Mouse (Mus musculus) liver, embryonic 16.5 days (tissue): ENCODE measurements at regions not wholly inside any gene's neighbourhood (a gene's known extent, or its start where the extent isn't known, plus 50 kb on each side); places are given as distances from the start of the nearest gene placed in this dataset.

Experiments used
- ATAC-seq: fragments of 200-750 bp; cut with Nextera tagmentation; 2 replicates; pipeline ENCODE4 v1.8.0; 2017; ENCODE audit warnings: low read depth, mild to moderate bottlenecking, moderate number of reproducible peaks, moderate library complexity
- H3K27ac ChIP-seq: fragments of 300-500 bp; sonication (generic); 2 replicates; pipeline ENCODE4 v1.5.1; 2014; ENCODE audit warnings: mild to moderate bottlenecking, low read length
- H3K27me3 ChIP-seq: fragments of 300-500 bp; sonication (generic); 2 replicates; pipeline ENCODE4 v1.6.1; 2014; ENCODE audit warnings: low read depth, low read length, mixed read lengths; ENCODE audit not compliant: control insufficient read depth, insufficient read depth
- H3K36me3 ChIP-seq: fragments of 300-500 bp; sonication (generic); 2 replicates; pipeline ENCODE4 v1.6.1; 2014; ENCODE audit warnings: mild to moderate bottlenecking; ENCODE audit not compliant: control insufficient read depth, insufficient read depth
- H3K4me1 ChIP-seq: fragments of 300-500 bp; sonication (generic); 2 replicates; pipeline ENCODE4 v1.6.1; 2014; ENCODE audit warnings: low read depth, low read length, mixed read lengths; ENCODE audit not compliant: control insufficient read depth
- H3K4me2 ChIP-seq: fragments of 300-500 bp; sonication (generic); 2 replicates; pipeline ENCODE4 v1.6.1; 2014; ENCODE audit warnings: low read depth, low read length, mixed read lengths
- H3K4me3 ChIP-seq: fragments of 300-500 bp; sonication (generic); 2 replicates; pipeline ENCODE4 v1.5.1; 2014; ENCODE audit warnings: low read depth, mild to moderate bottlenecking, low read length
- H3K9ac ChIP-seq: fragments of 300-500 bp; sonication (generic); 2 replicates; pipeline ENCODE4 v1.6.1; 2014; ENCODE audit warnings: low read depth, low read length
- H3K9me3 ChIP-seq: fragments of 300-500 bp; sonication (generic); replicated peaks from 2 replicates; pipeline ENCODE4 v1.6.1; 2016; ENCODE audit warnings: low read length; ENCODE audit not compliant: control insufficient read depth
- WGBS: fragments of 180-500 bp; shearing (Covaris S2); extraction: QIAGEN DNeasy Blood & Tissue Kit; methylation state at CpG from one replicate; pipeline ENCODE4 v1.1.7; 2014; ENCODE audit not compliant: insufficient replicate concordance; 5-methylcytosine and 5-hydroxymethylcytosine counted together

DNA sequence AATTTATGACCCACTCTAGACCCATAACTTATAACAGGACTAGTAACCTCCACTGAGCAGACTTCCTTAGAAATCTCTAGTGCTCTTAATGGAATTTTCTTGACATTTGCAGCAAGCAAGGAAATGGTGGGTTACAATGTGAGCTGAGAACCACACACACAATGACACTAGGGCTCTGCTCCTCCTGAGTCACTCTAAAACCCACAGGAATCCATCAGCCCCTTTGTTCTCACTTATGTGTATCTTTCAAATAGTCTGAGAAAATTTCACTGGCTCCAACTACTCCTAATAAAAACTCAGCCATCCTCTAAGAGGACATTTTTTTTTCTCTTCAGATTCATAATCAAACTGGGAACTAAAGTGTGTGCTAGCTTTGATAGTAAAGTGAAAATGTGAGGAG, 101.0 kb upstream of the Pitrm1 start:
- Histone ChIP-seq H3K9ac (no peak overlapping the region), H3K27ac (no peak overlapping the region), H3K9me3 (peaks cover 2% of the 10 kb centered on the region; the same call in 1 of the 2 replicates), H3K4me3 (no peak overlapping the region), H3K4me1 (no peaks in the 10 kb centered on the region), H3K36me3 (no peaks in the 10 kb centered on the region), H3K27me3 (no peaks in the 10 kb centered on the region), H3K4me2 (no peak overlapping the region)
- ATAC-seq, result no peak

- no peak overlapping the region for H3K9ac ChIP-seq
- no peak for ATAC-seq
- H3K4me2 ChIP-seq, result no peak overlapping the region
- H3K4me3 ChIP-seq, result no peak overlapping the region
- H3K4me1 ChIP-seq, result no peaks in the 10 kb centered on the region
- no peaks in the 10 kb centered on the region for H3K36me3 ChIP-seq
- no peak overlapping the region for H3K27ac ChIP-seq
- no peaks in the 10 kb centered on the region for H3K27me3 ChIP-seq
- H3K9me3 ChIP-seq, result no peaks in the 10 kb centered on the region
- 45% methylated on average over 6 of the region's 6 CpGs for WGBS
Observed at GRCm38 (mm10) chr13:6461363-6461762, 86.6 kb upstream of the Pitrm1 start.

DNA sequence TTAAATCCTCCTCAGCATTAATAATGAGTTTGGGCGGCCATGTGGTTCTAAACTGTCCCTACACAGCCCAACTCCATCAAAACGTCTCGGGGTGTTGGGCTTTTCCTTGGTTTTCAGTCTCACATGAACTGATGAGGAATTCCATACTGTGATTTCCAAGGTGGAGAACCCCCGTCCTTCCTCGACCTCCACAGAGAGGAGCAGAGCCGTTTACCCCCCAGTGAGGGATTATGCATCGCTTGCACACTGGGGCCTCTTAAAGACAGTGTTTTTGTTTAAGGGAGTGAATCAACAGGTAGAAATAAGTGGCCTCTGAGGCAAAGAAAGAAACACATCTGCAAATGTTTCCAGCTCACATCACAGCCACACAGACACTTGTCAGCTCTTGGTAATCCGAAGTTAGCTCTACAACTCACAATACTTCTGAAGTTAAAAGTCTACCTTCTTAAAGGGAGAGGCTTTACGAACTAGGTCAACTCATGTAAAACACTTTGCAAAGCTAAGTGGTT, 82.0 kb upstream of the Pitrm1 start:
- Histone ChIP-seq H3K4me1 (no peaks in the 10 kb centered on the region), H3K9me3 (no peaks in the 10 kb centered on the region), H3K27ac (no peak overlapping the region), H3K4me3 (no peak overlapping the region), H3K4me2 (no peak overlapping the region), H3K36me3 (no peaks in the 10 kb centered on the region), H3K9ac (no peak overlapping the region), H3K27me3 (no peaks in the 10 kb centered on the region)
- ATAC-seq, result no peak
- WGBS, result 39% methylated on average over 9 of the region's 9 CpGs

DNA sequence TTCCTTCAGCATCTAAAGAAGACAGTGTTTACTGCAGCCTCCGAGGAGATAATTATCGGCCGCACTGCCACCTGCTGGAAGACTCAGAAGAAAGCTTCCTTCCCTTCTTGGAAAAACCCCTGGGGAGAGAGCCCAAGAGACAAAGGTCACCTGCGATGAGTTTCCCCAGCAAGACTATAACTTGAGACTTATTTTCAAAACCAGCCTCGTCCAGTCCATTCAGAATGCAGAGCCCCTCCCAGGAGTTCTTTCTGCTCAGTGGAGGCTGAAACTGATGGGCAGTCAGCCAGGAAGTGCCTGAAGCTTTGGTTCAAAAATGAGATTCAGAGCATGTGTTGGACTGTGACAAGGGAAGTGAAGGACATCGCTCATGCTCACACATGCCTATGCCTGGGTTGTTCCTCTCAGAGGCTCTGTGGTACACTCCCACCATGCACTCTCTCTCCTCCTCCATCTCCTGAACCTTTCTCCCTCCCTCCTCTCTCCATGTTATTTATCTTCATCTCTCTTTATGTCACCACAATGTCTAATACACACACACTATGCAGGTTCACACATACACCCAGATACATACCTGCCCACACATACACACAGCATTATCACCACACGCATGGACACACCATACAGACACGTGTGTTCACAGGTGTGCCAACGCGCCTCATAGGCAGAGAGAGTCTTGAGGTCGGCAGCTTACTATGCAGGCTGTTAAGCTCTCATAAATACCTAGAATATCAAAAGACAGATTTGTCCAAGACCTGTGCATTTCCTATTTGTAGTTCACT, 78.3 kb upstream of the Pitrm1 start:
- Histone ChIP-seq H3K27ac (no peak overlapping the region), H3K4me3 (no peak overlapping the region), H3K4me2 (no peak overlapping the region), H3K4me1 (no peaks in the 10 kb centered on the region), H3K9ac (no peak overlapping the region), H3K9me3 (no peaks in the 10 kb centered on the region), H3K27me3 (no peaks in the 10 kb centered on the region), H3K36me3 (no peaks in the 10 kb centered on the region)
- WGBS, result 53% methylated on average over 11 of the region's 11 CpGs
- no peak for ATAC-seq

GRCm38 (mm10) chr13:6470286-6471103, 77.5 kb upstream of the Pitrm1 start:
- H3K27me3 ChIP-seq, result no peaks in the 10 kb centered on the region

GRCm38 (mm10) chr13:6471643-6472042, 76.3 kb upstream of the Pitrm1 start:
- Histone ChIP-seq H3K36me3 (no peaks in the 10 kb centered on the region), H3K9me3 (no peaks in the 10 kb centered on the region), H3K4me2 (no peak overlapping the region), H3K4me3 (no peak overlapping the region), H3K9ac (no peak overlapping the region), H3K4me1 (no peaks in the 10 kb centered on the region), H3K27me3 (no peaks in the 10 kb centered on the region), H3K27ac (no peak overlapping the region)
- whole genome bisulfite sequencing, result 8% methylated on average over 7 of the region's 7 CpGs
- ATAC-seq, result no peak

More at GRCm38 (mm10) chr13:6470286-6471103, 77.5 kb upstream of the Pitrm1 start:
- Histone ChIP-seq H3K4me1 (no peaks in the 10 kb centered on the region), H3K4me2 (no peak overlapping the region), H3K36me3 (no peaks in the 10 kb centered on the region), H3K9ac (no peak overlapping the region), H3K4me3 (no peak overlapping the region), H3K27ac (no peak overlapping the region), H3K9me3 (no peaks in the 10 kb centered on the region)
- WGBS, result 66% methylated on average over 15 of the region's 15 CpGs
- no peak for ATAC-seq

- H3K4me3 ChIP-seq, result no peak overlapping the region
- no peak overlapping the region for H3K27ac ChIP-seq
- no peak for ATAC-seq
- no peaks in the 10 kb centered on the region for H3K27me3 ChIP-seq
- no peak overlapping the region for H3K9ac ChIP-seq
- H3K36me3 ChIP-seq, result no peaks in the 10 kb centered on the region
- no peaks in the 10 kb centered on the region for H3K4me1 ChIP-seq
- 65% methylated on average over 12 of the region's 12 CpGs for WGBS
- H3K9me3 ChIP-seq, result no peaks in the 10 kb centered on the region
- H3K4me2 ChIP-seq, result no peak overlapping the region
Observed at GRCm38 (mm10) chr13:6473401-6474190, 74.4 kb upstream of the Pitrm1 start.

GRCm38 (mm10) chr13:6479667-6480066, 68.3 kb upstream of the Pitrm1 start:
- ATAC-seq, result no peak
- WGBS, result 29% methylated on average over 6 of the region's 6 CpGs
- no peaks in the 10 kb centered on the region for H3K36me3 ChIP-seq

More at GRCm38 (mm10) chr13:6479667-6480066, 68.3 kb upstream of the Pitrm1 start:
- Histone ChIP-seq H3K9me3 (no peaks in the 10 kb centered on the region), H3K4me1 (no peaks in the 10 kb centered on the region), H3K4me3 (no peak overlapping the region), H3K27me3 (no peaks in the 10 kb centered on the region), H3K27ac (no peak overlapping the region), H3K4me2 (no peak overlapping the region), H3K9ac (no peak overlapping the region)
